Mouse (Mus musculus) embryonic facial prominence, embryonic 11.5 days (tissue): Measurements from ENCODE around the gene Dtnb. TPM values are rescaled to one million over a fixed set of nuclear protein-coding genes. Genes with fewer than 3 reads are reported as not detected.
"Not testable (repeated sequence)": the region's sequence is repeated elsewhere in the genome, so short reads cannot be mapped to it uniquely, and the experiment has no call there.

Source experiments
- ATAC-seq: fragments of 200-750 bp; cut with Nextera tagmentation; replicated peaks from 2 replicates; pipeline ENCODE4 v1.8.0; 2017; ENCODE audit warnings: low read depth; ENCODE audit not compliant: insufficient number of reproducible peaks, low FRiP score, low TSS enrichment
- DNase-seq: peaks from one replicate; pipeline ENCODE4 v3.0.0-alpha.2; 2015; ENCODE audit warnings: low spot score
- H3K27ac ChIP-seq: fragments of 300-500 bp; sonication (generic); replicated peaks from 2 replicates; pipeline ENCODE4 v1.5.1; 2014; ENCODE audit warnings: mild to moderate bottlenecking, low read depth, low read length, control low read depth
- H3K27me3 ChIP-seq: fragments of 300-500 bp; sonication (generic); 2 replicates; pipeline ENCODE4 v1.6.1; 2014; ENCODE audit warnings: mild to moderate bottlenecking, low read length, moderate library complexity, mixed read lengths; ENCODE audit not compliant: control insufficient read depth, insufficient read depth
- H3K36me3 ChIP-seq: fragments of 300-500 bp; sonication (generic); replicated peaks from 2 replicates; pipeline ENCODE4 v1.6.1; 2014; ENCODE audit warnings: low read depth, mild to moderate bottlenecking, low read length, moderate library complexity, mixed read lengths; ENCODE audit not compliant: control insufficient read depth, insufficient read depth
- H3K4me1 ChIP-seq: fragments of 300-500 bp; sonication (generic); 2 replicates; pipeline ENCODE4 v1.6.1; 2014; ENCODE audit warnings: low read length, mixed read lengths; ENCODE audit not compliant: control insufficient read depth, insufficient read depth
- H3K4me2 ChIP-seq: fragments of 300-500 bp; sonication (generic); 2 replicates; pipeline ENCODE4 v1.6.1; 2014; ENCODE audit warnings: low read depth, mild to moderate bottlenecking, control low read depth, low read length, moderate library complexity
- H3K4me3 ChIP-seq: fragments of 300-500 bp; sonication (generic); 2 replicates; pipeline ENCODE4 v1.5.1; 2014; ENCODE audit warnings: low read depth, low read length, control low read depth
- H3K9ac ChIP-seq: fragments of 300-500 bp; sonication (generic); replicated peaks from 2 replicates; pipeline ENCODE4 v1.6.1; 2014; ENCODE audit warnings: mild to moderate bottlenecking, control low read depth, low read length
- H3K9me3 ChIP-seq: fragments of 300-500 bp; sonication (generic); replicated peaks from 2 replicates; pipeline ENCODE4 v1.6.1; 2016; ENCODE audit warnings: mild to moderate bottlenecking, low read length, inconsistent platforms, mixed read lengths; ENCODE audit not compliant: control insufficient read depth
- WGBS: fragments of 180-500 bp; shearing (Covaris S2); extraction: QIAGEN DNeasy Blood & Tissue Kit; methylation state at CpG from one replicate; pipeline ENCODE4 v1.1.7; 2014; 5-methylcytosine and 5-hydroxymethylcytosine counted together
- polyA plus RNA-seq: library from polyadenylated mRNA; unstranded; fragments of >200 nt; fragmentation: Nextera tagmentation; extraction: Ambion mirVana; gene quantifications from 2 replicates; pipeline ENCODE4 v1.2.1, GENCODE M21; 2014

The Dtnb gene
- 40.4 and 43.6 TPM in 2 replicates for polyA plus RNA-seq

- Histone ChIP-seq H3K27me3 (no peaks in the 10 kb centered on the region), H3K36me3 (no peaks in the 10 kb centered on the region), H3K9ac (peak within 1 kb of the TSS; percentile 91), H3K4me2 (peak within 1 kb of the TSS; percentile 79), H3K4me1 (no peaks in the 10 kb centered on the region), H3K27ac (peak within 1 kb of the TSS; percentile 70), H3K4me3 (peak within 1 kb of the TSS; percentile 90), H3K9me3 (no peaks in the 10 kb centered on the region)
- WGBS, result 3% methylated on average over 44 of the region's 85 CpGs
- peak; percentile 75 for DNase-seq
- ATAC-seq, result peak; percentile 83
These were observed at the start of gene Dtnb for GRCm38 (mm10) chr12:3571787-3572580. Dtnb (plus strand) TSS chr12:3572381.

- no peak for ATAC-seq
- WGBS, result 94% methylated on average over 5 of the region's 5 CpGs
- Histone ChIP-seq H3K36me3 (no peaks in the 10 kb centered on the region), H3K4me2 (no peak overlapping the region), H3K27me3 (no peaks in the 10 kb centered on the region), H3K27ac (no peak overlapping the region), H3K9ac (no peak overlapping the region), H3K9me3 (no peaks in the 10 kb centered on the region), H3K4me1 (no peaks in the 10 kb centered on the region), H3K4me3 (no peak overlapping the region)
- no peak for DNase-seq
These were observed 46.6 kb upstream of the Dtnb start for GRCm38 (mm10) chr12:3525536-3525935.

GRCm38 (mm10) chr12:3535446-3535845 is 36.7 kb upstream of the Dtnb start:
- H3K9ac ChIP-seq, DNase-seq, ATAC-seq, H3K36me3 ChIP-seq, H3K27ac ChIP-seq, H3K4me2 ChIP-seq, H3K9me3 ChIP-seq, H3K27me3 ChIP-seq, H3K4me3 ChIP-seq, H3K4me1 ChIP-seq: not testable (repeated sequence)
- WGBS, result 97% methylated on average over 1 of the region's 1 CpGs

- no peaks in the 10 kb centered on the region for H3K36me3 ChIP-seq
- no peaks in the 10 kb centered on the region for H3K4me1 ChIP-seq
- H3K27me3 ChIP-seq, result no peaks in the 10 kb centered on the region
- H3K4me3 ChIP-seq, result no peak overlapping the region
- no peak for ATAC-seq
- H3K27ac ChIP-seq, result no peak overlapping the region
- 74% methylated on average over 3 of the region's 3 CpGs for WGBS
- no peak for DNase-seq
- H3K4me2 ChIP-seq, result no peak overlapping the region
- no peaks in the 10 kb centered on the region for H3K9me3 ChIP-seq
- no peak overlapping the region for H3K9ac ChIP-seq
These were observed 34.6 kb upstream of the Dtnb start for GRCm38 (mm10) chr12:3537616-3538015.

- no peak for ATAC-seq
- Histone ChIP-seq H3K27ac (no peak overlapping the region), H3K4me1 (no peaks in the 10 kb centered on the region), H3K9ac (no peak overlapping the region), H3K9me3 (no peaks in the 10 kb centered on the region), H3K4me2 (no peak overlapping the region), H3K27me3 (no peaks in the 10 kb centered on the region), H3K4me3 (no peak overlapping the region), H3K36me3 (no peaks in the 10 kb centered on the region)
- 82% methylated on average over 1 of the region's 1 CpGs for WGBS
- DNase-seq, result no peak
These were observed 34.1 kb upstream of the Dtnb start for GRCm38 (mm10) chr12:3538036-3538435.

- Histone ChIP-seq H3K9ac (no peak overlapping the region), H3K4me3 (no peak overlapping the region), H3K27me3 (no peaks in the 10 kb centered on the region), H3K27ac (no peak overlapping the region), H3K36me3 (no peaks in the 10 kb centered on the region), H3K4me1 (no peaks in the 10 kb centered on the region), H3K4me2 (no peak overlapping the region), H3K9me3 (no peaks in the 10 kb centered on the region)
- WGBS, result 82% methylated on average over 2 of the region's 2 CpGs
- no peak for DNase-seq
- no peak for ATAC-seq
These were observed 32.6 kb upstream of the Dtnb start for GRCm38 (mm10) chr12:3539605-3540004.

- Histone ChIP-seq H3K36me3 (no peaks in the 10 kb centered on the region), H3K9ac (no peak overlapping the region), H3K4me3 (no peak overlapping the region), H3K27me3 (no peaks in the 10 kb centered on the region), H3K27ac (no peak overlapping the region), H3K4me2 (no peak overlapping the region), H3K4me1 (no peaks in the 10 kb centered on the region), H3K9me3 (no peaks in the 10 kb centered on the region)
- no peak for DNase-seq
- ATAC-seq, result no peak
- WGBS, result 94% methylated on average over 7 of the region's 7 CpGs
These were observed 31.3 kb upstream of the Dtnb start for GRCm38 (mm10) chr12:3540871-3541270.

- H3K27ac ChIP-seq, result no peak overlapping the region
These were observed 26.7 kb upstream of the Dtnb start for GRCm38 (mm10) chr12:3545451-3545850.

More at GRCm38 (mm10) chr12:3545451-3545850, 26.7 kb upstream of the Dtnb start:
- no peak overlapping the region for H3K4me3 ChIP-seq
- H3K27me3 ChIP-seq, result no peaks in the 10 kb centered on the region
- H3K36me3 ChIP-seq, result no peaks in the 10 kb centered on the region
- ATAC-seq, result no peak
- H3K9ac ChIP-seq, result no peak overlapping the region
- H3K4me1 ChIP-seq, result no peaks in the 10 kb centered on the region
- H3K9me3 ChIP-seq, result no peaks in the 10 kb centered on the region
- 57% methylated on average over 3 of the region's 3 CpGs for WGBS
- H3K4me2 ChIP-seq, result no peak overlapping the region
- no peak for DNase-seq
